Mouse (Mus musculus): ENCODE results near the gene Fads1. TPM values are rescaled to one million over a fixed set of nuclear protein-coding genes. Genes with fewer than 3 reads are reported as not detected.
A peak's percentile ranks its signal among the peaks of the same experiment; 100 is the strongest.

Fads1 gene
- polyA plus RNA-seq, 1 experiment from 2014 or later, result 152 TPM

- Histone ChIP-seq H3K27ac (replicated peaks; ENCODE audit: low read depth, low read length) (no peak overlapping the region), H3K4me1 (ENCODE audit: control insufficient read depth, insufficient read depth, low read length) (peaks cover 8% of the 10 kb centered on the region), H3K4me3 (replicated peaks; ENCODE audit: low read depth, low read length) (peak overlapping the region; percentile 68; the same call in 1 of the 2 replicates), H3K36me3 (ENCODE audit: control insufficient read depth, insufficient read depth, low read length) (peaks cover 49% of the 10 kb centered on the region), H3K9me3 (ENCODE audit: control insufficient read depth, low read length) (no peaks in the 10 kb centered on the region), H3K9ac (replicated peaks; ENCODE audit: low read length) (no peak overlapping the region), H3K27me3 (ENCODE audit: control insufficient read depth, insufficient read depth, low read length) (no peaks in the 10 kb centered on the region), H3K4me2 (ENCODE audit: low read length) (peak overlapping the region; percentile 90)
- ATAC-seq (ENCODE audit: low FRiP score, low TSS enrichment), result no peak
- 82% methylated on average over 6 of the region's 6 CpGs for WGBS
- no peak for DNase-seq
Measured at GRCm38 (mm10) chr19:10205051-10205450, 22.4 kb downstream of the Fads1 start.

DNA sequence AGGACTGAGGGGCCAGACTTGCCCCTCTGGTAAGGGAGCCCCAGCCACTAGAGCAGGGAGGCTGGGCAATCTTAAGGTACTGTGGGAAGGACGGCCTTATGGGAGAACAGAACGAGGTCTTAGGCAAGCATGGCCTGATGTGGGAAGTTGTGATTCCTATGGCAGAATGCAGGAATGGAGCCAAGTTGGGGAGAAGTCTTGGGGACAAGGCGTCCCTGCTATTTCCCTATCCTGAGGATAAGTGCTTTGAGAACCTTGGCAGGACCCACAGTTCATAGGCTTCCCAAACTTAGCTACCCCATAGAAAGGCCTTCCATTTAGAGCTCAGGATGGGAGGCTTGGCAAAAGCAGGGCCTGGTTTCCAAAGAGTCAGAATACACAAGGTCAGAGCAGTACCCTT, 26.2 kb downstream of the Fads1 start:
- no peak for DNase-seq
- Histone ChIP-seq H3K9me3 (ENCODE audit: control insufficient read depth, low read length) (no peaks in the 10 kb centered on the region), H3K9ac (replicated peaks; ENCODE audit: low read length) (no peak overlapping the region), H3K27me3 (ENCODE audit: control insufficient read depth, insufficient read depth, low read length) (no peaks in the 10 kb centered on the region), H3K4me3 (replicated peaks; ENCODE audit: low read depth, low read length) (no peak overlapping the region), H3K4me1 (ENCODE audit: control insufficient read depth, insufficient read depth, low read length) (no peaks in the 10 kb centered on the region), H3K36me3 (ENCODE audit: control insufficient read depth, insufficient read depth, low read length) (peaks cover 54% of the 10 kb centered on the region), H3K4me2 (ENCODE audit: low read length) (no peak overlapping the region), H3K27ac (replicated peaks; ENCODE audit: low read depth, low read length) (no peak overlapping the region)
- no peak for ATAC-seq (ENCODE audit: low FRiP score, low TSS enrichment)
- WGBS, result 88% methylated on average over 3 of the region's 3 CpGs

DNA sequence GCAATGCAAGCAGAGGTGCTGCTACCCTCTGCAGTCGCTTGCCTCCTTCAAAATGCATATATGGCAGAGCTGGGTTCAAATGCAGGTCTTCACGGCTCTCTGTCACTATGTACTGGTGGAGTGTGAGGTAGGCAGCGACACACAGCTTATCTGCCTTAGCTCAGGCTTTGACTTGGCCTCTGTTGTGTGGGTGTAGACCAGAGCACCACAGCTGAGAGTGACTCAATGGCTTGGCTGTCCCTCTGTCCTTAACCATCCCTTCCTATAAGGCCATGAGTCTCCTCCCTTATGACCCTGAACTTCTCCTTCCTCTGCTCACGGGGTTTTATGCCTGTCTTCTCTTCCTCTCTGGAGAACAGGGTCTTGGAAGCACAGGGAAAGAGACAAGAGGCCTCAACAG, 28.2 kb downstream of the Fads1 start:
- H3K36me3 ChIP-seq (ENCODE audit: control insufficient read depth, insufficient read depth, low read length), result peaks cover 53% of the 10 kb centered on the region
- no peak overlapping the region for H3K4me2 ChIP-seq (ENCODE audit: low read length)
- H3K27ac ChIP-seq (replicated peaks; ENCODE audit: low read depth, low read length), result no peak overlapping the region
- H3K9ac ChIP-seq (replicated peaks; ENCODE audit: low read length), result no peak overlapping the region
- 86% methylated on average over 4 of the region's 4 CpGs for WGBS
- H3K4me3 ChIP-seq (replicated peaks; ENCODE audit: low read depth, low read length), result no peak overlapping the region
- H3K4me1 ChIP-seq (ENCODE audit: control insufficient read depth, insufficient read depth, low read length), result no peaks in the 10 kb centered on the region
- H3K27me3 ChIP-seq (ENCODE audit: control insufficient read depth, insufficient read depth, low read length), result no peaks in the 10 kb centered on the region
- ATAC-seq (ENCODE audit: low FRiP score, low TSS enrichment) (no peak), DNase-seq (no peak)
- no peaks in the 10 kb centered on the region for H3K9me3 ChIP-seq (ENCODE audit: control insufficient read depth, low read length)

DNA sequence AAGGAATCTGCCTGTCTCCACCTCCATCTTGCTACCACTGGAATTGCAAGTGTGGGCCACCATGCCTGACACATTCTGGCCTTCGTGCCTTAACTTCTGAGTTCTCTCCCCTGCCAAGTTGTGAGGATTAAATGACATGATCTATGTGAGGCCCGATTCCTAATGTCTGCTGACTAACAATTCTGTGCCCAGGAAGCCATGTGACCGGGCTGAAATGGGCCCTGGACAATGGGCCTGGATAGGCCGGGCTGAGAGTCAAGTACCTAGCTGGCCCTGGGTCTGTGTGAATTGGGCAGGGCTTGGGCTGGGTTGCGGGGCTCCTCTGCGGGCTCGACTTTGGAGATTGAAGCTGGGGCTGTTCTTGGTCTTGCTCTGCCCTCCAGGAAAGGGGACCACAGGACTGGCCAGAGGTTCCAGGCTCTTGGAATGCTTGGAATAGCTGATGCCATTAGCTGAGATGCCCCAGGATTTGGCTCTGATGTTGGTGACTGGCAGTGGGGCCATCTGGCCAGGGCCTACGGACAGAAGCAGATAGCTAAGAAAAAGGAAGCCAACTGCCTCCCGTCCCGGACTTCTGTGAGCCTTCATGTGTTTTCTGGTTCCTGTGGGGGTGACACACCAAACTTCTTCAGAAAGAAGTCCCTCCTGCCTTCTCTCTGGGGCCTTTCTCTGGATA, 31.2 kb downstream of the Fads1 start:
- no peak overlapping the region for H3K4me2 ChIP-seq (ENCODE audit: low read length)
- H3K27ac ChIP-seq (replicated peaks; ENCODE audit: low read depth, low read length), result no peak overlapping the region
- no peaks in the 10 kb centered on the region for H3K27me3 ChIP-seq (ENCODE audit: control insufficient read depth, insufficient read depth, low read length)
- peaks cover 24% of the 10 kb centered on the region for H3K36me3 ChIP-seq (ENCODE audit: control insufficient read depth, insufficient read depth, low read length)
- H3K4me1 ChIP-seq (ENCODE audit: control insufficient read depth, insufficient read depth, low read length), result no peaks in the 10 kb centered on the region
- H3K9ac ChIP-seq (replicated peaks; ENCODE audit: low read length), result no peak overlapping the region
- DNase-seq (no peak), ATAC-seq (ENCODE audit: low FRiP score, low TSS enrichment) (no peak)
- no peak overlapping the region for H3K4me3 ChIP-seq (replicated peaks; ENCODE audit: low read depth, low read length)
- H3K9me3 ChIP-seq (ENCODE audit: control insufficient read depth, low read length), result no peaks in the 10 kb centered on the region
- 92% methylated on average over 10 of the region's 10 CpGs for WGBS

- H3K4me1 ChIP-seq (ENCODE audit: control insufficient read depth, insufficient read depth, low read length), result no peaks in the 10 kb centered on the region
- no peaks in the 10 kb centered on the region for H3K9me3 ChIP-seq (ENCODE audit: control insufficient read depth, low read length)
- ATAC-seq (ENCODE audit: low FRiP score, low TSS enrichment), result no peak
- no peak overlapping the region for H3K27ac ChIP-seq (replicated peaks; ENCODE audit: low read depth, low read length)
- 85% methylated on average over 8 of the region's 8 CpGs for WGBS
- no peak overlapping the region for H3K4me2 ChIP-seq (ENCODE audit: low read length)
- peaks cover 6% of the 10 kb centered on the region; the same call in 1 of the 2 replicates for H3K36me3 ChIP-seq (ENCODE audit: control insufficient read depth, insufficient read depth, low read length)
- H3K4me3 ChIP-seq (replicated peaks; ENCODE audit: low read depth, low read length), result no peak overlapping the region
- no peak for DNase-seq
- H3K27me3 ChIP-seq (ENCODE audit: control insufficient read depth, insufficient read depth, low read length), result no peaks in the 10 kb centered on the region
- H3K9ac ChIP-seq (replicated peaks; ENCODE audit: low read length), result no peak overlapping the region
Measured at GRCm38 (mm10) chr19:10216101-10216500, 33.4 kb downstream of the Fads1 start.

DNA sequence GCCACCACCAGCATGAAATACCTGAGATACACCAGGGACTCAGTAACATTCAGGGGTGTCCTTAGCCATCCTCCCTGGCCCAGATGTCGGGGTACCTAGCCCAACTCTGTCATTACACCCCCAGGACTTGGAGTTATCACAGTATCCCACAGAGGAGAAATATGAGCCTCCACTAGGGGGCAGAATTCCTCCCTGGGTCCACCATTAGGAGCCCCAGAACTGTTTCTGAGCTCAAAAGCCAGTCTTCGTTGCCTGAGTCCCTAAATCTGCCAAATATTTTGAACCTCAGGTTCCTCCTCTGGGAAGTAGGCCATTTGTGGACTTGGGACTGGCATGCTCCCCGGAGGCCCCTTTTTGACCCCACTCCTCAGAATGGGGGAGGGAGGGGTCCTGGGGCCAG, 36.4 kb downstream of the Fads1 start:
- no peaks in the 10 kb centered on the region for H3K9me3 ChIP-seq (ENCODE audit: control insufficient read depth, low read length)
- no peak overlapping the region for H3K27ac ChIP-seq (replicated peaks; ENCODE audit: low read depth, low read length)
- H3K4me2 ChIP-seq (ENCODE audit: low read length), result no peak overlapping the region
- H3K27me3 ChIP-seq (ENCODE audit: control insufficient read depth, insufficient read depth, low read length), result no peaks in the 10 kb centered on the region
- no peak overlapping the region for H3K4me3 ChIP-seq (replicated peaks; ENCODE audit: low read depth, low read length)
- peak; percentile 77 for DNase-seq
- no peak overlapping the region for H3K9ac ChIP-seq (replicated peaks; ENCODE audit: low read length)
- H3K36me3 ChIP-seq (ENCODE audit: control insufficient read depth, insufficient read depth, low read length), result no peaks in the 10 kb centered on the region
- ATAC-seq (ENCODE audit: low FRiP score, low TSS enrichment), result peak; percentile 31; the same call in 1 of the 2 replicates
- 52% methylated on average over 3 of the region's 3 CpGs for WGBS
- H3K4me1 ChIP-seq (ENCODE audit: control insufficient read depth, insufficient read depth, low read length), result no peaks in the 10 kb centered on the region

DNA sequence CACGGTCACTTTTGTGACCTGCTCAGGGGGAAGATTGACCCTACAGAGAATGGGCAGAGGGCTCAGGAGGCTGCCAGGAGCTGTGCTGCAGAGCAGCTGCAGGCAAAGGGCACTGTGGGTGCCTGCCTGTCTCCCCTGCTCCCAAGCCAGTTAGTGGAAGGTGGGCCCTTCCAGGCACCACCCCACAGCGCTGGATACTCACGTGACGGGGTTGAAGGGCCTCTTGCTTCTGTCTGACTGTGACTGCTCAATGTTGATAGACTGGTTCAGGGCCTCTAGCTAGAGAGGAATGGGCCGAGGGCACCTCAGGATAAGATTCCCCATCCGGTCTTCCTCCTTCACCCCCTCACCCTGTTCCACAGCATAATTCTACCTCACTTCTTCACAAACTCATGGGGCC, 36.9 kb downstream of the Fads1 start:
- 70% methylated on average over 6 of the region's 6 CpGs for WGBS
- no peaks in the 10 kb centered on the region for H3K9me3 ChIP-seq (ENCODE audit: control insufficient read depth, low read length)
- ATAC-seq (ENCODE audit: low FRiP score, low TSS enrichment) (no peak), DNase-seq (no peak)
- no peak overlapping the region for H3K4me3 ChIP-seq (replicated peaks; ENCODE audit: low read depth, low read length)
- no peak overlapping the region for H3K9ac ChIP-seq (replicated peaks; ENCODE audit: low read length)
- no peaks in the 10 kb centered on the region for H3K27me3 ChIP-seq (ENCODE audit: control insufficient read depth, insufficient read depth, low read length)
- no peaks in the 10 kb centered on the region for H3K4me1 ChIP-seq (ENCODE audit: control insufficient read depth, insufficient read depth, low read length)
- no peaks in the 10 kb centered on the region for H3K36me3 ChIP-seq (ENCODE audit: control insufficient read depth, insufficient read depth, low read length)
- no peak overlapping the region for H3K4me2 ChIP-seq (ENCODE audit: low read length)
- H3K27ac ChIP-seq (replicated peaks; ENCODE audit: low read depth, low read length), result no peak overlapping the region

DNA sequence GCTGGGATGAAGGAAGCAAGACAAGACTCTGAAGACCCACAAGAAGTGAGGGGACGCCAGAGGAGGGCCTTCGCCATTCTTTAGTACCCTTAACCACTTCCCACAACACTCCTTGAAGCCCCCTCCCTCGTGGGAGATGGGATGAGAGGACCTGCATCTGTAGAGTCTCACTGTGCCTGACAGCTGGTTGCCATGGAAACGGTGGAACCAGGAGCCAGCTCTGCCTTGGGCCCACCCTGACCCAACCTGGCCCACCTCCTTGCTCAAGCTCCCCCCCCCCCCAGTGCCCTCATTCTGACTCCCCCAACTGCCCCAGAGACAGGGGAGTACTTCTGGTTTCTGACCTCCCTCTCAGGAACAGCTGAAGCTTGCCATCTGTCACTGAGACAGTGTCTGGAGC, 38.9 kb downstream of the Fads1 start:
- H3K4me3 ChIP-seq (replicated peaks; ENCODE audit: low read depth, low read length), result no peak overlapping the region
- 70% methylated on average over 4 of the region's 4 CpGs for WGBS
- no peak overlapping the region for H3K4me2 ChIP-seq (ENCODE audit: low read length)
- H3K27me3 ChIP-seq (ENCODE audit: control insufficient read depth, insufficient read depth, low read length), result no peaks in the 10 kb centered on the region
- DNase-seq, result peak; percentile 27
- H3K27ac ChIP-seq (replicated peaks; ENCODE audit: low read depth, low read length), result no peak overlapping the region
- H3K4me1 ChIP-seq (ENCODE audit: control insufficient read depth, insufficient read depth, low read length), result 0 out of 2 replicates have a peak, but pooled peaks cover 4% of the 10 kb centered on the region
- H3K36me3 ChIP-seq (ENCODE audit: control insufficient read depth, insufficient read depth, low read length), result no peaks in the 10 kb centered on the region
- ATAC-seq (ENCODE audit: low FRiP score, low TSS enrichment), result no peak
- H3K9me3 ChIP-seq (ENCODE audit: control insufficient read depth, low read length), result no peaks in the 10 kb centered on the region
- no peak overlapping the region for H3K9ac ChIP-seq (replicated peaks; ENCODE audit: low read length)

GRCm38 (mm10) chr19:10222656-10223055, 40.0 kb downstream of the Fads1 start:
- 53% methylated on average over 8 of the region's 8 CpGs for WGBS
- Histone ChIP-seq H3K4me1 (ENCODE audit: control insufficient read depth, insufficient read depth, low read length) (0 out of 2 replicates have a peak, but pooled peaks cover 4% of the 10 kb centered on the region), H3K9ac (replicated peaks; ENCODE audit: low read length) (no peak overlapping the region), H3K9me3 (ENCODE audit: control insufficient read depth, low read length) (no peaks in the 10 kb centered on the region), H3K36me3 (ENCODE audit: control insufficient read depth, insufficient read depth, low read length) (no peaks in the 10 kb centered on the region), H3K27ac (replicated peaks; ENCODE audit: low read depth, low read length) (no peak overlapping the region), H3K27me3 (ENCODE audit: control insufficient read depth, insufficient read depth, low read length) (no peaks in the 10 kb centered on the region), H3K4me2 (ENCODE audit: low read length) (no peak overlapping the region), H3K4me3 (replicated peaks; ENCODE audit: low read depth, low read length) (no peak overlapping the region)
- DNase-seq (no peak), ATAC-seq (ENCODE audit: low FRiP score, low TSS enrichment) (no peak)

Measured in midbrain, embryonic 14.5 days (tissue).